Mouse (Mus musculus): ENCODE data around the gene Ifnk.

- TF ChIP-seq GATA1 (IDR thresholded peaks at IDR 0.05; ENCODE audit: borderline replicate concordance, low read length) (no peak), FLI1 (IDR thresholded peaks at IDR 0.05; ENCODE audit: low read length) (no peak)
Observed at GRCm38 (mm10) chr4:35156149-35156611, 4.3 kb downstream of the Ifnk start.
